Mouse (Mus musculus) telencephalon, adult 2 months (tissue): Measurements from ENCODE around the gene Irx4.

Experiments
- DNase-seq: peaks from one replicate; pipeline ENCODE4 v3.0.0-alpha.2; 2011; ENCODE audit warnings: low read depth, low spot score

The Irx4 gene

GRCm38 (mm10) chr13:73260354-73261035 is at the start of gene Irx4:
Gene Irx4, plus strand, starts transcription at chr13:73260479.
- no peak for DNase-seq

GRCm38 (mm10) chr13:73214301-73214700 is 46.0 kb upstream of the Irx4 start:
- no peak for DNase-seq

- DNase-seq: no peak
Measured at GRCm38 (mm10) chr13:73236461-73236860, 23.8 kb upstream of the Irx4 start.

GRCm38 (mm10) chr13:73239191-73239746 is 21.0 kb upstream of the Irx4 start:
- DNase-seq: no peak

GRCm38 (mm10) chr13:73242556-73242955 is 17.7 kb upstream of the Irx4 start:
- DNase-seq: no peak

- no peak for DNase-seq
Measured at GRCm38 (mm10) chr13:73246961-73247360, 13.3 kb upstream of the Irx4 start.

- no peak for DNase-seq
Measured at GRCm38 (mm10) chr13:73251222-73251621, 9.1 kb upstream of the Irx4 start.

- no peak for DNase-seq
Measured at GRCm38 (mm10) chr13:73252022-73252421, 8.3 kb upstream of the Irx4 start.

GRCm38 (mm10) chr13:73258415-73258814 is 1.9 kb upstream of the Irx4 start:
- DNase-seq: no peak

- no peak for DNase-seq
Measured at GRCm38 (mm10) chr13:73259577-73260353, 514 bp upstream of the Irx4 start.

GRCm38 (mm10) chr13:73261036-73261730 is 904 bp downstream of the Irx4 start:
- DNase-seq: no peak

GRCm38 (mm10) chr13:73261881-73262280 is 1.6 kb downstream of the Irx4 start:
- DNase-seq: no peak

GRCm38 (mm10) chr13:73262336-73263127 is 2.3 kb downstream of the Irx4 start:
- no peak for DNase-seq

- DNase-seq: no peak
Measured at GRCm38 (mm10) chr13:73263128-73263971, 3.1 kb downstream of the Irx4 start.

GRCm38 (mm10) chr13:73264166-73264735 is 4.0 kb downstream of the Irx4 start:
- DNase-seq: no peak

- DNase-seq: no peak
Measured at GRCm38 (mm10) chr13:73264831-73265230, 4.6 kb downstream of the Irx4 start.

GRCm38 (mm10) chr13:73265442-73265841 is 5.2 kb downstream of the Irx4 start:
- no peak for DNase-seq

GRCm38 (mm10) chr13:73267551-73267950 is 7.3 kb downstream of the Irx4 start:
- no peak for DNase-seq

GRCm38 (mm10) chr13:73268702-73269101 is 8.4 kb downstream of the Irx4 start:
- DNase-seq: no peak

- DNase-seq: no peak
Measured at GRCm38 (mm10) chr13:73269251-73269650, 9.0 kb downstream of the Irx4 start.
